Mouse (Mus musculus) CH12.LX (cell line): ENCODE data around the gene Suco. TPM values are rescaled to one million over a fixed set of nuclear protein-coding genes. Genes with fewer than 3 reads are reported as not detected.

Source experiments
- DNase-seq: peaks from one replicate; pipeline ENCODE4 v3.0.0-alpha.2; 2013; ENCODE audit errors: extremely low read depth
- H3K27ac ChIP-seq: 2 replicates; pipeline ENCODE4 v1.5.1; 2012; ENCODE audit warnings: low read depth, mild to moderate bottlenecking, control low read depth, moderate library complexity; ENCODE audit not compliant: insufficient read depth
- H3K27me3 ChIP-seq: replicated peaks from 2 replicates; pipeline ENCODE3; 2012; ENCODE audit warnings: inconsistent platforms
- H3K36me3 ChIP-seq, 2 experiments: replicated peaks in 1 of 2; 2 replicates each; pipeline versions ENCODE3 to v1.6.1; 2012; ENCODE audit warnings: inconsistent platforms in 1 of 2, low read length in 1 of 2, mild to moderate bottlenecking in 1 of 2, mixed read lengths in 1 of 2, moderate library complexity in 1 of 2; ENCODE audit not compliant: control insufficient read depth in 1 of 2, insufficient read depth in 1 of 2
- H3K4me1 ChIP-seq, 2 experiments: 2 replicates each; pipeline ENCODE4 v1.6.1; 2012; ENCODE audit warnings: inconsistent platforms in 1 of 2, moderate library complexity in 1 of 2; ENCODE audit not compliant: insufficient read depth in 2 of 2, control insufficient read depth in 1 of 2
- H3K4me2 ChIP-seq: 2 replicates; pipeline ENCODE4 v1.6.1; 2012; ENCODE audit warnings: low read depth, mild to moderate bottlenecking, control low read depth; ENCODE audit not compliant: poor library complexity, insufficient read depth, severe bottlenecking
- H3K4me3 ChIP-seq, 3 experiments: fragments of 150-350 bp in 1 of 3; sonication (generic) in 1 of 3; replicated peaks in 1 of 3; 2 replicates each; pipeline versions ENCODE3 to v1.5.1; 2011 to 2012; ENCODE audit warnings: low read depth in 2 of 3, low read length in 2 of 3, mild to moderate bottlenecking in 2 of 3, moderate library complexity in 2 of 3, control low read depth in 1 of 3, improper control_type of control experiment in 1 of 3, inconsistent platforms in 1 of 3, mixed read lengths in 1 of 3; ENCODE audit not compliant: poor library complexity in 1 of 3
- H3K79me2 ChIP-seq: replicated peaks from 2 replicates; pipeline ENCODE4 v1.6.1; 2012; ENCODE audit warnings: mild to moderate bottlenecking, moderate library complexity; ENCODE audit not compliant: control insufficient read depth, poor library complexity, insufficient read depth, severe bottlenecking; ENCODE audit errors: extremely low read depth
- H3K9ac ChIP-seq: 2 replicates; pipeline ENCODE4 v1.6.1; 2012; ENCODE audit warnings: low read depth, mild to moderate bottlenecking, control low read depth, moderate library complexity; ENCODE audit not compliant: insufficient read depth
- H3K9me3 ChIP-seq: replicated peaks from 2 replicates; pipeline ENCODE3; 2012; ENCODE audit warnings: low read length, inconsistent platforms, mixed read lengths
- BHLHE40 ChIP-seq: IDR thresholded peaks from 2 replicates; pipeline ENCODE4 v1.6.1; 2011; ENCODE audit warnings: mild to moderate bottlenecking, low read depth, low read length, improper control_type of control experiment
- ELF1 ChIP-seq: IDR thresholded peaks from 2 replicates; pipeline ENCODE4 v1.6.1; 2014; ENCODE audit warnings: low read depth, mild to moderate bottlenecking, inconsistent platforms, low read length, improper control_type of control experiment
- EP300 ChIP-seq: IDR thresholded peaks from 2 replicates; pipeline ENCODE4 v1.6.1; 2011; ENCODE audit warnings: low read length, improper control_type of control experiment
- ETS1 ChIP-seq: conservative IDR thresholded peaks from 2 replicates; pipeline ENCODE4 v1.6.1; 2012; ENCODE audit warnings: low read depth, mild to moderate bottlenecking, inconsistent platforms, low read length, improper control_type of control experiment, moderate library complexity
- GABPA ChIP-seq: IDR thresholded peaks from 2 replicates; pipeline ENCODE4 v1.6.1; 2012; ENCODE audit warnings: low read depth, low read length, improper control_type of control experiment, inconsistent platforms; ENCODE audit not compliant: insufficient replicate concordance
- HCFC1 ChIP-seq: IDR thresholded peaks from 2 replicates; pipeline ENCODE4 v1.6.1; 2012; ENCODE audit warnings: low read depth, mild to moderate bottlenecking, inconsistent platforms, low read length, improper control_type of control experiment
- IRF4 ChIP-seq: IDR thresholded peaks from 2 replicates; pipeline ENCODE4 v1.6.1; 2014; ENCODE audit warnings: low read depth, mild to moderate bottlenecking, inconsistent platforms, low read length, improper control_type of control experiment
- JUND ChIP-seq: conservative IDR thresholded peaks from 2 replicates; pipeline ENCODE4 v1.6.1; 2011; ENCODE audit warnings: low read depth, low read length, improper control_type of control experiment
- KAT2A ChIP-seq: IDR thresholded peaks from 2 replicates; pipeline ENCODE4 v1.6.1; 2012; ENCODE audit warnings: low read length, improper control_type of control experiment, inconsistent platforms; ENCODE audit not compliant: insufficient replicate concordance
- MAFK ChIP-seq: IDR thresholded peaks from 2 replicates; pipeline ENCODE4 v1.6.1; 2011; ENCODE audit warnings: low read length, improper control_type of control experiment; ENCODE audit not compliant: insufficient replicate concordance
- MAX ChIP-seq: IDR thresholded peaks from 2 replicates; pipeline ENCODE4 v1.6.1; 2011; ENCODE audit warnings: low read length, improper control_type of control experiment
- MAZ ChIP-seq: IDR thresholded peaks from 2 replicates; pipeline ENCODE4 v1.6.1; 2012; ENCODE audit warnings: low read depth, mild to moderate bottlenecking, inconsistent platforms, low read length, improper control_type of control experiment, moderate library complexity
- MEF2A ChIP-seq: IDR thresholded peaks from 2 replicates; pipeline ENCODE4 v1.6.1; 2014; ENCODE audit warnings: low read depth, mild to moderate bottlenecking, inconsistent platforms, low read length, improper control_type of control experiment, borderline replicate concordance
- MYC ChIP-seq: IDR thresholded peaks from 2 replicates; pipeline ENCODE4 v1.6.1; 2011; ENCODE audit warnings: low read depth, mild to moderate bottlenecking, improper control_type of control experiment, low read length
- NRF1 ChIP-seq: IDR thresholded peaks from 2 replicates; pipeline ENCODE4 v1.6.1; 2014; ENCODE audit warnings: low read depth, mild to moderate bottlenecking, inconsistent platforms, low read length, improper control_type of control experiment, moderate library complexity
- PAX5 ChIP-seq: IDR thresholded peaks from 2 replicates; pipeline ENCODE4 v1.6.1; 2012; ENCODE audit warnings: low read length, inconsistent platforms, mixed read lengths
- RAD21 ChIP-seq: IDR thresholded peaks from 2 replicates; pipeline ENCODE4 v1.6.1; 2011; ENCODE audit warnings: low read depth, mild to moderate bottlenecking, low read length, improper control_type of control experiment, moderate library complexity
- SMC3 ChIP-seq: IDR thresholded peaks from 2 replicates; pipeline ENCODE4 v1.6.1; 2011; ENCODE audit warnings: low read depth, low read length, improper control_type of control experiment
- TBP ChIP-seq: conservative IDR thresholded peaks from 2 replicates; pipeline ENCODE4 v1.6.1; 2011; ENCODE audit warnings: low read depth, low read length, improper control_type of control experiment
- TCF12 ChIP-seq: IDR thresholded peaks from 2 replicates; pipeline ENCODE4 v1.6.1; 2014; ENCODE audit warnings: low read depth, mild to moderate bottlenecking, inconsistent platforms, low read length, improper control_type of control experiment
- ZC3H11A ChIP-seq: IDR thresholded peaks from 2 replicates; pipeline ENCODE4 v1.6.1; 2012; ENCODE audit warnings: low read depth, mild to moderate bottlenecking, inconsistent platforms, low read length, improper control_type of control experiment
- ZNF384 ChIP-seq: IDR thresholded peaks from 2 replicates; pipeline ENCODE4 v1.6.1; 2012; ENCODE audit warnings: low read depth, low read length, improper control_type of control experiment, inconsistent platforms
- dilution Hi-C: fragments of 300-500 bp; cut with MboI; formaldehyde crosslinking; loops from 2 replicates; pipeline ENCODE4 v1.14.3; 2020; ENCODE audit warnings: low sequenced_read_pairs; ENCODE audit not compliant: extremely low pct_unique_long_range_greater_than_20kb, extremely low pct_ligation_motif_present
- in situ Hi-C: fragments of 300-500 bp; cut with MboI; formaldehyde crosslinking; loops from 3 replicates; pipeline ENCODE4 v1.14.3; 2019; ENCODE audit warnings: low sequenced_read_pairs, low pct_ligation_motif_present, low pct_unique_long_range_greater_than_20kb, mixed read lengths
- polyA plus RNA-seq: library from polyadenylated mRNA; unstranded; fragments of >175 nt; gene quantifications from 2 replicates; pipeline ENCODE4 v1.2.1, GENCODE M21; 2012; ENCODE audit warnings: low read depth; ENCODE audit not compliant: insufficient read length
- total RNA-seq, 2 experiments: library from RNA; depleted of rRNA; stranded (reverse); fragments of 300-350 nt in 1 of 2; fragments of >200 nt in 1 of 2; gene quantifications; 2 replicates each; pipeline ENCODE4 v1.2.3; 2012 to 2014

Gene Suco
- total and polyA plus RNA-seq, 3 experiments, result 21.8 to 41.9 (median 36.1) TPM

- peak; percentile 83 for TF ChIP-seq ZNF384
- TF ChIP-seq JUND, result no peak; the same call in 1 of the 2 replicates
- TF ChIP-seq SMC3, result no peak
- no peak for TF ChIP-seq HCFC1
- no peak for TF ChIP-seq ZC3H11A
- TF ChIP-seq MAZ, result no peak
- no peak for TF ChIP-seq PAX5
- TF ChIP-seq NRF1, result no peak
- TF ChIP-seq TCF12, result 0 out of 2 replicates have a peak, but pooled peaks have one; percentile 22
- TF ChIP-seq MAFK, result no peak
- no peak for TF ChIP-seq GABPA
- TF ChIP-seq ELF1, result peak; percentile 25; the same call in 1 of the 2 replicates
- peak; percentile 64; the same call in 1 of the 2 replicates for TF ChIP-seq MYC
- TF ChIP-seq MAX, result peak; percentile 14; the same call in 1 of the 2 replicates
- TF ChIP-seq EP300, result peak; percentile 43; the same call in 1 of the 2 replicates
- TF ChIP-seq MEF2A, result peak; percentile 41; the same call in 1 of the 2 replicates
- 0 out of 2 replicates have a peak, but pooled peaks have one; percentile 17 for TF ChIP-seq TBP
- no peak for TF ChIP-seq KAT2A
- peak; percentile 93 for TF ChIP-seq BHLHE40
- no peak; the same call in 1 of the 2 replicates for TF ChIP-seq IRF4
- TF ChIP-seq ETS1, result peak; percentile 87
- peak; percentile 34 for DNase-seq
- dilution Hi-C loops (no loop called here), in situ Hi-C loops (loop anchor here (10.0 kb wide), 1 partner anchor 54 kb away; no protein-coding TSS in a partner anchor)
- Histone ChIP-seq H3K4me1 (peaks cover 3 to 27% of the 10 kb centered on the region in 2 experiments; a peak in 3 of 4 replicates), H3K9me3 (no peaks in the 10 kb centered on the region), H3K4me3 (no peak overlapping the region), H3K79me2 (no peaks in the 10 kb centered on the region), H3K27me3 (no peaks in the 10 kb centered on the region), H3K4me2 (peak overlapping the region; percentile 48), H3K9ac (peak overlapping the region; percentile 46), H3K27ac (no peak overlapping the region), H3K36me3 (peaks cover 0 to 16% of the 10 kb centered on the region in 2 experiments)
Measured at GRCm38 (mm10) chr1:161808980-161809379, 67.5 kb downstream of the Suco start.

GRCm38 (mm10) chr1:161804541-161804971, 71.9 kb downstream of the Suco start:
- H3K4me3 ChIP-seq, result no peak overlapping the region
- H3K9ac ChIP-seq, result no peak overlapping the region
- H3K4me1 ChIP-seq, result peaks cover 3 to 25% of the 10 kb centered on the region in 2 experiments; a peak in 3 of 4 replicates
- no peak overlapping the region for H3K4me2 ChIP-seq
- dilution Hi-C loops, result no loop called here
- H3K79me2 ChIP-seq, result no peaks in the 10 kb centered on the region
- H3K27me3 ChIP-seq, result no peaks in the 10 kb centered on the region
- in situ Hi-C loops, result loop anchor here (10.0 kb wide), 1 partner anchor 50 kb away; no protein-coding TSS in a partner anchor
- DNase-seq, result no peak
- peaks cover 5% of the 10 kb centered on the region for H3K9me3 ChIP-seq
- H3K27ac ChIP-seq, result no peak overlapping the region
- peaks cover 0 to 9% of the 10 kb centered on the region in 2 experiments for H3K36me3 ChIP-seq
- TF ChIP-seq BHLHE40 (peak; percentile 32; the same call in 1 of the 2 replicates), ETS1 (peak; percentile 22; the same call in 1 of the 2 replicates), MAX (peak; percentile 74), ZC3H11A (no peak), RAD21 (no peak), IRF4 (no peak)
